Mouse (Mus musculus) midbrain, embryonic 15.5 days (tissue): ENCODE measurements around the gene Lrrc3b. TPM values are rescaled to one million over a fixed set of nuclear protein-coding genes. Genes with fewer than 3 reads are reported as not detected.

ENCODE experiments used
- ATAC-seq: fragments of 200-750 bp; cut with Nextera tagmentation; replicated peaks from 2 replicates; pipeline ENCODE4 v1.8.0; 2017; ENCODE audit warnings: moderate TSS enrichment
- H3K27ac ChIP-seq: fragments of 300-500 bp; sonication (generic); 2 replicates; pipeline ENCODE4 v1.5.1; 2015; ENCODE audit warnings: mild to moderate bottlenecking, inconsistent platforms
- H3K27me3 ChIP-seq: fragments of 300-500 bp; sonication (generic); replicated peaks from 2 replicates; pipeline ENCODE4 v1.6.1; 2015; ENCODE audit warnings: inconsistent platforms
- H3K36me3 ChIP-seq: fragments of 300-500 bp; sonication (generic); replicated peaks from 2 replicates; pipeline ENCODE4 v1.6.1; 2015; ENCODE audit warnings: inconsistent platforms
- H3K4me1 ChIP-seq: fragments of 300-500 bp; sonication (generic); 2 replicates; pipeline ENCODE4 v1.6.1; 2015; ENCODE audit warnings: inconsistent platforms
- H3K4me2 ChIP-seq: fragments of 300-500 bp; sonication (generic); 2 replicates; pipeline ENCODE4 v1.6.1; 2015; ENCODE audit warnings: inconsistent platforms, mild to moderate bottlenecking, moderate library complexity
- H3K4me3 ChIP-seq: fragments of 300-500 bp; sonication (generic); 2 replicates; pipeline ENCODE4 v1.5.1; 2015; ENCODE audit warnings: mild to moderate bottlenecking, inconsistent platforms
- H3K9ac ChIP-seq: fragments of 300-500 bp; sonication (generic); 2 replicates; pipeline ENCODE4 v1.6.1; 2015; ENCODE audit warnings: mild to moderate bottlenecking, inconsistent platforms
- H3K9me3 ChIP-seq: fragments of 300-500 bp; sonication (generic); 2 replicates; pipeline ENCODE4 v1.6.1; 2016; ENCODE audit warnings: inconsistent platforms
- WGBS: fragments of 180-500 bp; shearing (Covaris S2); methylation state at CpG from one replicate; pipeline ENCODE4 v1.1.7; 2015; ENCODE audit warnings: mixed read lengths; 5-methylcytosine and 5-hydroxymethylcytosine counted together
- polyA plus RNA-seq: library from polyadenylated mRNA; unstranded; fragments of >200 nt; fragmentation: Nextera tagmentation; extraction: Ambion mirVana; gene quantifications from 2 replicates; pipeline ENCODE4 v1.2.1, GENCODE M21; 2015

The Lrrc3b gene
- polyA plus RNA-seq, 1 experiment from 2014 or later: 25.5 TPM

- WGBS: 92% methylated on average over 9 of the region's 9 CpGs
Observed at GRCm38 (mm10) chr14:15322441-15323123, 116.2 kb downstream of the Lrrc3b start.

GRCm38 (mm10) chr14:15319399-15319915, 119.3 kb downstream of the Lrrc3b start:
- no peak overlapping the region for H3K9ac ChIP-seq
- H3K9me3 ChIP-seq: no peaks in the 10 kb centered on the region
- H3K36me3 ChIP-seq: no peaks in the 10 kb centered on the region
- no peaks in the 10 kb centered on the region for H3K27me3 ChIP-seq
- H3K4me2 ChIP-seq: no peak overlapping the region
- H3K4me1 ChIP-seq: 0 out of 2 replicates have a peak, but pooled peaks cover 3% of the 10 kb centered on the region
- ATAC-seq: no peak
- H3K4me3 ChIP-seq: no peak overlapping the region
- H3K27ac ChIP-seq: no peak overlapping the region

More at GRCm38 (mm10) chr14:15322441-15323123, 116.2 kb downstream of the Lrrc3b start:
- H3K36me3 ChIP-seq: no peaks in the 10 kb centered on the region
- H3K4me1 ChIP-seq: 0 out of 2 replicates have a peak, but pooled peaks cover 3% of the 10 kb centered on the region
- ATAC-seq: no peak
- no peaks in the 10 kb centered on the region for H3K9me3 ChIP-seq
- no peaks in the 10 kb centered on the region for H3K27me3 ChIP-seq
- no peak overlapping the region for H3K9ac ChIP-seq
- H3K27ac ChIP-seq: no peak overlapping the region
- H3K4me3 ChIP-seq: no peak overlapping the region
- H3K4me2 ChIP-seq: no peak overlapping the region

- Histone ChIP-seq H3K9ac (no peak overlapping the region), H3K4me3 (no peak overlapping the region)
Observed at GRCm38 (mm10) chr14:15308576-15308975, 130.2 kb downstream of the Lrrc3b start.

More at GRCm38 (mm10) chr14:15308576-15308975, 130.2 kb downstream of the Lrrc3b start:
- Histone ChIP-seq H3K4me1 (no peaks in the 10 kb centered on the region), H3K4me2 (no peak overlapping the region), H3K27me3 (no peaks in the 10 kb centered on the region), H3K36me3 (no peaks in the 10 kb centered on the region), H3K27ac (no peak overlapping the region), H3K9me3 (no peaks in the 10 kb centered on the region)
- ATAC-seq: no peak
- 75% methylated on average over 2 of the region's 2 CpGs for WGBS
